Mouse (Mus musculus): ENCODE results near the gene Ambra1.

DNA sequence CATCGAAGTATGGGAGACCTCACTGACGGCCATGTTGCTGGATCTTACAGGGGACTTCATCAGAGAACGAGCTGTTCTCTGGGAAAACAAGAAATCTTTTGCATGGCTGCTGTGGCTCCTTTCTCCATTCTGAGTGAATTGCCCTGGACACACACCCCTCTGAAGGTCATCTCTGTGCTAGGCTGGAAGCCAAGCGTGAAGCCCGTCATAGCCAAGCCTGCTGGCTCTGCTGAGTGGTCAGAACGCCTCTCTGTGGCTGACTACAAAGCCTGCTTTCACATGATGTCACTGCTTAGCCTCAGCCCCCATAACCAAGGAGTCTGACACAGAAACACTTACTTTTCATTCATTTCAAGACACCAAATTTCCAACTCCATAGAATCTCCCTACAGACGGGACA lies 40.5 kb upstream of the Ambra1 start:
- TF ChIP-seq POLR2A (IDR thresholded peaks at IDR 0.05; ENCODE audit: low read depth, low read length) (no peak), USF1 (IDR thresholded peaks at IDR 0.05; ENCODE audit: low read depth, low read length) (no peak), CTCF (conservative IDR thresholded peaks at IDR 0.05 in 1 of 2, IDR thresholded peaks at IDR 0.05 in 1 of 2; ENCODE audit: low read depth in 2 of 2, low read length in 2 of 2) (no peak), ELF1 (IDR thresholded peaks at IDR 0.05; ENCODE audit: low read depth, low read length) (no peak), NELFE (IDR thresholded peaks at IDR 0.05; ENCODE audit: low read depth, low read length) (no peak), SIN3A (IDR thresholded peaks at IDR 0.05; ENCODE audit: low read length) (no peak), MYC (IDR thresholded peaks at IDR 0.05; ENCODE audit: low read depth, low read length) (no peak), USF2 (conservative IDR thresholded peaks at IDR 0.05; ENCODE audit: low read depth, low read length) (no peak), JUND (conservative IDR thresholded peaks at IDR 0.05; ENCODE audit: low read depth, low read length) (no peak), MAZ (IDR thresholded peaks at IDR 0.05; ENCODE audit: low read depth, low read length) (no peak), ZNF384 (IDR thresholded peaks at IDR 0.05; ENCODE audit: low read depth, low read length) (no peak), MAX (IDR thresholded peaks at IDR 0.05; ENCODE audit: low read length) (no peak), TCF12 (IDR thresholded peaks at IDR 0.05; ENCODE audit: low read depth, low read length) (no peak), RCOR1 (conservative IDR thresholded peaks at IDR 0.05; ENCODE audit: low read depth, low read length) (no peak)
